Mouse (Mus musculus) layer of hippocampus, postnatal 36 days (tissue): ENCODE measurements around the gene Hexim2. TPM values are rescaled to one million over a fixed set of nuclear protein-coding genes. Genes with fewer than 3 reads are reported as not detected.

Experiments used
- DNase-seq, 2 experiments: peaks; one replicate each; pipeline ENCODE4 v3.0.0; 2022
- total RNA-seq, 2 experiments: library from RNA; stranded (reverse); gene quantifications; 2 replicates each; pipeline ENCODE4 v1.2.3; 2021

Hexim2 gene
- total RNA-seq, 2 experiments from 2014 or later, result 14.8 to 14.9 TPM

- DNase-seq, result no peak
These were observed 42.2 kb downstream of the Hexim2 start for GRCm38 (mm10) chr11:103174411-103174832.

GRCm38 (mm10) chr11:103174891-103175391, 42.7 kb downstream of the Hexim2 start:
- DNase-seq, result no peak

- no peak for DNase-seq
These were observed 43.6 kb downstream of the Hexim2 start for GRCm38 (mm10) chr11:103175688-103176442.

- DNase-seq, result no peak
These were observed 44.3 kb downstream of the Hexim2 start for GRCm38 (mm10) chr11:103176510-103176909.

GRCm38 (mm10) chr11:103177216-103177615, 45.0 kb downstream of the Hexim2 start:
- DNase-seq, result no peak

- DNase-seq, result no peak
These were observed 45.7 kb downstream of the Hexim2 start for GRCm38 (mm10) chr11:103177815-103178485.

- no peak for DNase-seq
These were observed 46.5 kb downstream of the Hexim2 start for GRCm38 (mm10) chr11:103178748-103179147.

- DNase-seq, result no peak
These were observed 48.2 kb downstream of the Hexim2 start for GRCm38 (mm10) chr11:103180426-103180825.

- DNase-seq, result no peak
These were observed 49.1 kb downstream of the Hexim2 start for GRCm38 (mm10) chr11:103181349-103181748.

- DNase-seq, result no peak
These were observed 49.7 kb downstream of the Hexim2 start for GRCm38 (mm10) chr11:103181911-103182310.

- DNase-seq, result no peak
These were observed 52.7 kb downstream of the Hexim2 start for GRCm38 (mm10) chr11:103184891-103185290.

Other genes starting within 250 kb of the Hexim2 start
- not detected for gene Fam187a, start 247.3 kb upstream of the Hexim2 start, total RNA-seq
- gene Gfap, start 231.5 kb upstream of the Hexim2 start, total RNA-seq, result 100 to 1,000 TPM; 275 to 320 TPM
- under 1 TPM; 0.27 to 0.40 TPM for gene Kif18b, start 207.3 kb upstream of the Hexim2 start, total RNA-seq
- 10 to 100 TPM; 16.2 to 18.2 TPM for gene C1ql1, start 185.7 kb upstream of the Hexim2 start, total RNA-seq
- gene Nmt1, start 104.2 kb upstream of the Hexim2 start, total RNA-seq, result 100 to 1,000 TPM; 165 to 167 TPM
- gene Dcakd, start 104.1 kb upstream of the Hexim2 start, total RNA-seq, result 10 to 100 TPM; 88.9 to 96.1 TPM
- gene Plcd3, start 30.8 kb upstream of the Hexim2 start, total RNA-seq, result 1 to 10 TPM; 9.5 TPM
- 10 to 100 TPM; 76.4 to 86.1 TPM for gene Acbd4, start 30.7 kb upstream of the Hexim2 start, total RNA-seq
- 10 to 100 TPM; 52.7 to 56.1 TPM for gene Hexim1, start 16.2 kb upstream of the Hexim2 start, total RNA-seq
- 100 to 1,000 TPM; 136 to 154 TPM for gene Fmnl1, start 38.7 kb downstream of the Hexim2 start, total RNA-seq
- gene 1700023F06Rik, start 76.1 kb downstream of the Hexim2 start, total RNA-seq, result 1 to 10 TPM; 1.5 to 2.3 TPM
- gene Spata32, start 86.0 kb downstream of the Hexim2 start, total RNA-seq, result 1 to 10 TPM in 1 of 2 experiments, under 1 TPM in 1; 0.72 to 1.6 TPM
- 1 to 10 TPM; 3.2 to 4.3 TPM for gene Map3k14, start 135.0 kb downstream of the Hexim2 start, total RNA-seq
- gene Arhgap27, start 231.3 kb downstream of the Hexim2 start, total RNA-seq, result 1 to 10 TPM; 7.9 to 9.6 TPM